Mouse (Mus musculus) liver, embryonic 16.5 days (tissue): ENCODE data around the gene Palld. TPM values are rescaled to one million over a fixed set of nuclear protein-coding genes. Genes with fewer than 3 reads are reported as not detected.

Experiments
- ATAC-seq: fragments of 200-750 bp; cut with Nextera tagmentation; 2 replicates; pipeline ENCODE4 v1.8.0; 2017; ENCODE audit warnings: low read depth, mild to moderate bottlenecking, moderate number of reproducible peaks, moderate library complexity
- H3K27ac ChIP-seq: fragments of 300-500 bp; sonication (generic); 2 replicates; pipeline ENCODE4 v1.5.1; 2014; ENCODE audit warnings: mild to moderate bottlenecking, low read length
- H3K27me3 ChIP-seq: fragments of 300-500 bp; sonication (generic); 2 replicates; pipeline ENCODE4 v1.6.1; 2014; ENCODE audit warnings: low read depth, low read length, mixed read lengths; ENCODE audit not compliant: control insufficient read depth, insufficient read depth
- H3K36me3 ChIP-seq: fragments of 300-500 bp; sonication (generic); 2 replicates; pipeline ENCODE4 v1.6.1; 2014; ENCODE audit warnings: mild to moderate bottlenecking; ENCODE audit not compliant: control insufficient read depth, insufficient read depth
- H3K4me1 ChIP-seq: fragments of 300-500 bp; sonication (generic); 2 replicates; pipeline ENCODE4 v1.6.1; 2014; ENCODE audit warnings: low read depth, low read length, mixed read lengths; ENCODE audit not compliant: control insufficient read depth
- H3K4me2 ChIP-seq: fragments of 300-500 bp; sonication (generic); 2 replicates; pipeline ENCODE4 v1.6.1; 2014; ENCODE audit warnings: low read depth, low read length, mixed read lengths
- H3K4me3 ChIP-seq: fragments of 300-500 bp; sonication (generic); 2 replicates; pipeline ENCODE4 v1.5.1; 2014; ENCODE audit warnings: low read depth, mild to moderate bottlenecking, low read length
- H3K9ac ChIP-seq: fragments of 300-500 bp; sonication (generic); 2 replicates; pipeline ENCODE4 v1.6.1; 2014; ENCODE audit warnings: low read depth, low read length
- H3K9me3 ChIP-seq: fragments of 300-500 bp; sonication (generic); replicated peaks from 2 replicates; pipeline ENCODE4 v1.6.1; 2016; ENCODE audit warnings: low read length; ENCODE audit not compliant: control insufficient read depth
- WGBS: fragments of 180-500 bp; shearing (Covaris S2); extraction: QIAGEN DNeasy Blood & Tissue Kit; methylation state at CpG from one replicate; pipeline ENCODE4 v1.1.7; 2014; ENCODE audit not compliant: insufficient replicate concordance; 5-methylcytosine and 5-hydroxymethylcytosine counted together
- polyA plus RNA-seq: library from polyadenylated mRNA; unstranded; fragments of >200 nt; fragmentation: Nextera tagmentation; extraction: Ambion mirVana; gene quantifications from 2 replicates; pipeline ENCODE4 v1.2.1, GENCODE M21; 2015

Gene Palld
- polyA plus RNA-seq, 1 experiment from 2014 or later = 7.3 TPM

GRCm38 (mm10) chr8:61731306-61732088, 171.0 kb downstream of the Palld start:
- no peaks in the 10 kb centered on the region for H3K36me3 ChIP-seq
- no peaks in the 10 kb centered on the region for H3K9me3 ChIP-seq
- no peak overlapping the region for H3K27ac ChIP-seq
- H3K9ac ChIP-seq = no peak overlapping the region
- 24% methylated on average over 5 of the region's 5 CpGs for WGBS
- no peak overlapping the region for H3K4me3 ChIP-seq
- no peak for ATAC-seq
- no peaks in the 10 kb centered on the region for H3K27me3 ChIP-seq
- no peak overlapping the region for H3K4me2 ChIP-seq
- H3K4me1 ChIP-seq = no peaks in the 10 kb centered on the region

- Histone ChIP-seq H3K27me3 (no peaks in the 10 kb centered on the region), H3K36me3 (no peaks in the 10 kb centered on the region), H3K4me3 (no peak overlapping the region), H3K27ac (no peak overlapping the region), H3K4me1 (no peaks in the 10 kb centered on the region), H3K9me3 (no peaks in the 10 kb centered on the region), H3K4me2 (no peak overlapping the region), H3K9ac (no peak overlapping the region)
- no peak for ATAC-seq
- 69% methylated on average over 6 of the region's 6 CpGs for WGBS
Observed at GRCm38 (mm10) chr8:61730669-61731068, 171.8 kb downstream of the Palld start.

- ATAC-seq = no peak
Observed at GRCm38 (mm10) chr8:61725306-61726017, 177.0 kb downstream of the Palld start.

DNA sequence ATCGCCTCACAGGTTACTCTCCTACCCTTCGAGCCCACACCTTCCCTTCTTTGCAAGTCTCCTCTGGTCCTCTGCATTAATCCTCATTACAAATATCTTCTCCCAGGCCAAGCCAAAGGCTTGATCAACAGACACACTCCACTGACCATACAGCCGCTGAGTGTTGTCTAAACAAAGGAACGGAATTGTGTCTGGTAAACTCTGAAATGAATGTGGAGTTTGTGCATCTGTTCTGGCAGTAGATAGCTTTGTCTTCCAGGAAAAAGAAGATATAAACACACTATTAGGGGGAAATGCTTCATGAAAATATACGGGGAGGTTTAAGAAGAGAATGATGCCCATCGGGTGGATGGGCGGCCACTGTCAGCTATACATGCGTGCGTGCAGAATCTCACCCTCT, 180.3 kb downstream of the Palld start:
- Histone ChIP-seq H3K9ac (no peak overlapping the region), H3K9me3 (no peaks in the 10 kb centered on the region), H3K36me3 (no peaks in the 10 kb centered on the region), H3K4me2 (no peak overlapping the region), H3K4me1 (no peaks in the 10 kb centered on the region), H3K27ac (no peak overlapping the region), H3K27me3 (no peaks in the 10 kb centered on the region), H3K4me3 (no peak overlapping the region)
- 76% methylated on average over 9 of the region's 9 CpGs for WGBS
- ATAC-seq = no peak

More at GRCm38 (mm10) chr8:61725306-61726017, 177.0 kb downstream of the Palld start:
- Histone ChIP-seq H3K36me3 (no peaks in the 10 kb centered on the region), H3K4me2 (no peak overlapping the region), H3K4me3 (no peak overlapping the region), H3K27ac (no peak overlapping the region), H3K9ac (no peak overlapping the region), H3K27me3 (no peaks in the 10 kb centered on the region), H3K4me1 (no peaks in the 10 kb centered on the region), H3K9me3 (no peaks in the 10 kb centered on the region)
- WGBS = 60% methylated on average over 8 of the region's 8 CpGs

DNA sequence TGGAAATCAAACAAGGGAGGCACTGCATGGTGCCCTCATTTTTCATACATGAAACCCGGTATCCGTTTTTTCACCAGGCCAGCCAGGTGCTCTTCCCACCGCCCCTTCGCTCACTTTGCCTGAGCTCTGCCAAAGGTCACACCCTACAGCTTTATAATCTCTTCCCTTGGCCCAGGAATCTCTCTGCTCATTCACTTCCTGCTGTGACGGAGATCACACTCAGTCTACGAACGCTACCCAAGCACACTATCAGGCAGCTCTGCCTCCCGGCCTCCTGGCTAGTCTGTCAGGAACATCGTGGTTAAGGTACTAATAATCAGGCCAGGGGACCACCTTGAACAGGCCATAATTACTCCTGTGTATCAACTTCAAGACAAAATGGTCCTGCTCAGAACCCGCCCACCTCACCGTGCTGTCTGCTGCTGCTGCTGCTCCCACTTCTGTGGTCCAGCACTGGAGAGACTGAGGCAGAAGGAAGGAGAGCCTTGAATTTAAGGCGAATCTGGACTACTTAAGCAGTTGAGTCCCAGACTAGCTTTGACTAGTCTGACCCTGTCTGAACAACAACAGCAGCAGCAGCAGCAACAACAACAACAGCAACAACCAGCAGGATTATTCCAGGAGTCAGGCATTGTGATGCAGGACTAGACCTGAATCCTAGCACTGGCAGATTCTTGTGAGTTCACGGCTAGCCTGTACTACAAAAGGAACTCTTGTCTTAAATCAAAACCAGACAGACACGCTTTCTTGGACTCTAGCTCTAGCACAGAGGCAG, 187.0 kb downstream of the Palld start:
- H3K27me3 ChIP-seq = no peaks in the 10 kb centered on the region
- no peaks in the 10 kb centered on the region for H3K36me3 ChIP-seq
- no peak overlapping the region for H3K4me3 ChIP-seq
- no peaks in the 10 kb centered on the region for H3K4me1 ChIP-seq
- H3K9ac ChIP-seq = no peak overlapping the region
- H3K27ac ChIP-seq = no peak overlapping the region
- H3K4me2 ChIP-seq = no peak overlapping the region
- H3K9me3 ChIP-seq = no peaks in the 10 kb centered on the region
- ATAC-seq = no peak
- WGBS = 47% methylated on average over 14 of the region's 14 CpGs

- Histone ChIP-seq H3K4me3 (no peak overlapping the region), H3K9ac (no peak overlapping the region), H3K27ac (no peak overlapping the region), H3K36me3 (no peaks in the 10 kb centered on the region), H3K4me2 (no peak overlapping the region), H3K27me3 (no peaks in the 10 kb centered on the region), H3K4me1 (no peaks in the 10 kb centered on the region), H3K9me3 (no peaks in the 10 kb centered on the region)
- 15% methylated on average over 6 of the region's 6 CpGs for WGBS
- ATAC-seq = no peak
Observed at GRCm38 (mm10) chr8:61714293-61714831, 188.1 kb downstream of the Palld start.

DNA sequence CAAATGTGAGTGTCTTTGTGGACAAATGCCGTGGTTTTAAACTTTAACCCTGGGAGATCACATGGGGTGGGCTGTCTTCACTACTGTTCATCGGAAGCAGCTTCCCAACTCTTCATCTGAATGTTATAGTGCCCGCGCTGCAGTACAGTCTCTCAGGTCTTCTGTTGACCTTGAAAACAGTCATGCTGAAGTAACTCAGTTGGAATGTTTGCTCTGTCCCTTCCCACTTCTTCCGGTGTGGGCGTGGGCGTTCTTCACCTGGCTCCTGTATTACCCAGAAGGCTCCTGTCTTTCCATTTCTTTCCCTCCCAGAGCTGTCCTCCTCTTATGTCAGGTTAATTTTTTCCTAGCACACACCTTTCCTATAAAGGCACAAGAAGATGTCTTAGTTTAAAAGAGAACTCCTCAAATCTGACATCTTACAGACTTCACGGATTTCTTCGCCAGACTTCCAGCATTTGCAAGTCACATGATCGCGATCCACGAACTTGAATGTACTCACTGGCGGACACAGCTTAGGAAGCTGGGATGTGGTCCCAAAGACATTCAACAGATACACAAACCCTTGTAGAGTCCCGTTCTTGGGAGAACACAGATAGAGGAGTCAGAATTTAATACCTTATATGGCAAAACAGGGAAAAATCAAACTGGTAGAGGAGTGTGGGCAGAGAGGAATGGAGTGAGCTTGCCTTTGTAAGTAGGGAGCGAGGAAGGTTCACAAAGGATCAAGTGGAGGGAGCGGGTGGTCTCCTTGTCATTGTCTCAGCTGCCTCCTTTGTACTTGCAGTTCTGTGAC, 189.1 kb downstream of the Palld start:
- 64% methylated on average over 16 of the region's 16 CpGs for WGBS
- ATAC-seq = peak; percentile 53; the same call in 1 of the 2 replicates

GRCm38 (mm10) chr8:61712426-61712825, 190.1 kb downstream of the Palld start:
- Histone ChIP-seq H3K9me3 (no peaks in the 10 kb centered on the region), H3K27me3 (no peaks in the 10 kb centered on the region), H3K4me1 (no peaks in the 10 kb centered on the region), H3K27ac (no peak overlapping the region), H3K4me2 (no peak overlapping the region), H3K36me3 (no peaks in the 10 kb centered on the region), H3K9ac (no peak overlapping the region), H3K4me3 (no peak overlapping the region)
- WGBS = 61% methylated on average over 2 of the region's 2 CpGs
- ATAC-seq = no peak

More for the DNA sequence above, 189.1 kb downstream of the Palld start:
- no peak overlapping the region for H3K4me3 ChIP-seq
- H3K4me1 ChIP-seq = no peaks in the 10 kb centered on the region
- no peak overlapping the region for H3K9ac ChIP-seq
- H3K36me3 ChIP-seq = no peaks in the 10 kb centered on the region
- no peaks in the 10 kb centered on the region for H3K9me3 ChIP-seq
- no peaks in the 10 kb centered on the region for H3K27me3 ChIP-seq
- no peak overlapping the region for H3K27ac ChIP-seq
- H3K4me2 ChIP-seq = no peak overlapping the region
